Mouse (Mus musculus): Measurements from ENCODE around the gene Ano4. TPM values are rescaled to one million over a fixed set of nuclear protein-coding genes. Genes with fewer than 3 reads are reported as not detected.

Gene Ano4
- polyA plus RNA-seq, 1 experiment from 2014 or later, result 0.40 TPM

GRCm38 (mm10) chr10:89008303-89008702 is 336.3 kb downstream of the Ano4 start:
- H3K4me2 ChIP-seq (replicated peaks; ENCODE audit: low read depth), result no peak overlapping the region
- TF ChIP-seq CTCF (IDR thresholded peaks at IDR 0.05; ENCODE audit: low read depth) (no peak), EP300 (optimal IDR thresholded peaks at IDR 0.05) (no peak)
- H3K27ac ChIP-seq (replicated peaks), result no peak overlapping the region
- no peak overlapping the region for H3K9ac ChIP-seq (ENCODE audit: low read length)
- no peaks in the 10 kb centered on the region for H3K36me3 ChIP-seq (ENCODE audit: control insufficient read depth, insufficient read depth, low read length)
- no peak overlapping the region for H3K4me3 ChIP-seq (ENCODE audit: low read depth, low read length)
- no peaks in the 10 kb centered on the region for H3K4me1 ChIP-seq (replicated peaks; ENCODE audit: control insufficient read depth, insufficient read depth)
- DNase-seq (ENCODE audit: low spot score) (no peak), ATAC-seq (ENCODE audit: low FRiP score, low TSS enrichment) (no peak)
- 63% methylated on average over 1 of the region's 1 CpGs for WGBS
- H3K9me3 ChIP-seq (ENCODE audit: control insufficient read depth, low read length), result no peaks in the 10 kb centered on the region
- H3K27me3 ChIP-seq (ENCODE audit: control insufficient read depth, insufficient read depth, low read length), result no peaks in the 10 kb centered on the region

- Histone ChIP-seq H3K9ac (ENCODE audit: low read length) (no peak overlapping the region), H3K36me3 (ENCODE audit: control insufficient read depth, insufficient read depth, low read length) (no peaks in the 10 kb centered on the region), H3K4me3 (ENCODE audit: low read depth, low read length) (no peak overlapping the region), H3K27ac (replicated peaks) (no peak overlapping the region), H3K4me1 (replicated peaks; ENCODE audit: control insufficient read depth, insufficient read depth) (no peaks in the 10 kb centered on the region), H3K4me2 (replicated peaks; ENCODE audit: low read depth) (no peak overlapping the region), H3K9me3 (ENCODE audit: control insufficient read depth, low read length) (no peaks in the 10 kb centered on the region), H3K27me3 (ENCODE audit: control insufficient read depth, insufficient read depth, low read length) (no peaks in the 10 kb centered on the region)
- DNase-seq (ENCODE audit: low spot score), result no peak
- 90% methylated on average over 3 of the region's 3 CpGs for WGBS
- ATAC-seq (ENCODE audit: low FRiP score, low TSS enrichment), result no peak
- TF ChIP-seq CTCF (IDR thresholded peaks at IDR 0.05; ENCODE audit: low read depth) (no peak), EP300 (optimal IDR thresholded peaks at IDR 0.05) (no peak)
Observed at GRCm38 (mm10) chr10:89004518-89004917, 340.0 kb downstream of the Ano4 start.

- WGBS, result 40% methylated on average over 6 of the region's 6 CpGs
- no peaks in the 10 kb centered on the region for H3K9me3 ChIP-seq (ENCODE audit: control insufficient read depth, low read length)
- H3K4me2 ChIP-seq (replicated peaks; ENCODE audit: low read depth), result no peak overlapping the region
- H3K27me3 ChIP-seq (ENCODE audit: control insufficient read depth, insufficient read depth, low read length), result no peaks in the 10 kb centered on the region
- H3K4me1 ChIP-seq (replicated peaks; ENCODE audit: control insufficient read depth, insufficient read depth), result no peaks in the 10 kb centered on the region
- no peak overlapping the region for H3K9ac ChIP-seq (ENCODE audit: low read length)
- no peak for DNase-seq (ENCODE audit: low spot score)
- TF ChIP-seq CTCF (IDR thresholded peaks at IDR 0.05; ENCODE audit: low read depth) (no peak), EP300 (optimal IDR thresholded peaks at IDR 0.05) (no peak)
- no peak overlapping the region for H3K4me3 ChIP-seq (ENCODE audit: low read depth, low read length)
- no peak for ATAC-seq (ENCODE audit: low FRiP score, low TSS enrichment)
- H3K36me3 ChIP-seq (ENCODE audit: control insufficient read depth, insufficient read depth, low read length), result no peaks in the 10 kb centered on the region
- no peak overlapping the region for H3K27ac ChIP-seq (replicated peaks)
Observed at GRCm38 (mm10) chr10:88986925-88987324, 357.6 kb downstream of the Ano4 start.

GRCm38 (mm10) chr10:88983444-88983843 is 361.1 kb downstream of the Ano4 start:
- no peaks in the 10 kb centered on the region for H3K36me3 ChIP-seq (ENCODE audit: control insufficient read depth, insufficient read depth, low read length)
- H3K4me3 ChIP-seq (ENCODE audit: low read depth, low read length), result no peak overlapping the region
- no peaks in the 10 kb centered on the region for H3K4me1 ChIP-seq (replicated peaks; ENCODE audit: control insufficient read depth, insufficient read depth)
- no peaks in the 10 kb centered on the region for H3K27me3 ChIP-seq (ENCODE audit: control insufficient read depth, insufficient read depth, low read length)
- TF ChIP-seq EP300 (optimal IDR thresholded peaks at IDR 0.05), result no peak
- TF ChIP-seq CTCF (IDR thresholded peaks at IDR 0.05; ENCODE audit: low read depth), result peak; percentile 66
- DNase-seq (ENCODE audit: low spot score) (peak; percentile 20), ATAC-seq (ENCODE audit: low FRiP score, low TSS enrichment) (no peak)
- H3K9ac ChIP-seq (ENCODE audit: low read length), result no peak overlapping the region
- no peak overlapping the region for H3K27ac ChIP-seq (replicated peaks)
- H3K9me3 ChIP-seq (ENCODE audit: control insufficient read depth, low read length), result no peaks in the 10 kb centered on the region
- no peak overlapping the region for H3K4me2 ChIP-seq (replicated peaks; ENCODE audit: low read depth)
- 41% methylated on average over 8 of the region's 8 CpGs for WGBS

- H3K9me3 ChIP-seq (ENCODE audit: control insufficient read depth, low read length), result no peaks in the 10 kb centered on the region
- DNase-seq (ENCODE audit: low spot score) (no peak), ATAC-seq (ENCODE audit: low FRiP score, low TSS enrichment) (no peak)
- H3K4me3 ChIP-seq (ENCODE audit: low read depth, low read length), result no peak overlapping the region
- no peak overlapping the region for H3K27ac ChIP-seq (replicated peaks)
- no peak overlapping the region for H3K4me2 ChIP-seq (replicated peaks; ENCODE audit: low read depth)
- no peak for TF ChIP-seq CTCF (IDR thresholded peaks at IDR 0.05; ENCODE audit: low read depth)
- no peak for TF ChIP-seq EP300 (optimal IDR thresholded peaks at IDR 0.05)
- H3K27me3 ChIP-seq (ENCODE audit: control insufficient read depth, insufficient read depth, low read length), result no peaks in the 10 kb centered on the region
- H3K9ac ChIP-seq (ENCODE audit: low read length), result no peak overlapping the region
- H3K36me3 ChIP-seq (ENCODE audit: control insufficient read depth, insufficient read depth, low read length), result no peaks in the 10 kb centered on the region
- 70% methylated on average over 4 of the region's 4 CpGs for WGBS
- H3K4me1 ChIP-seq (replicated peaks; ENCODE audit: control insufficient read depth, insufficient read depth), result no peaks in the 10 kb centered on the region
Observed at GRCm38 (mm10) chr10:88979451-88979850, 365.1 kb downstream of the Ano4 start.

GRCm38 (mm10) chr10:88978932-88979331 is 365.6 kb downstream of the Ano4 start:
- TF ChIP-seq CTCF (IDR thresholded peaks at IDR 0.05; ENCODE audit: low read depth) (no peak), EP300 (optimal IDR thresholded peaks at IDR 0.05) (no peak)
- ATAC-seq (ENCODE audit: low FRiP score, low TSS enrichment), result no peak
- no peak for DNase-seq (ENCODE audit: low spot score)
- WGBS, result 77% methylated on average over 6 of the region's 6 CpGs
- Histone ChIP-seq H3K27me3 (ENCODE audit: control insufficient read depth, insufficient read depth, low read length) (no peaks in the 10 kb centered on the region), H3K9me3 (ENCODE audit: control insufficient read depth, low read length) (no peaks in the 10 kb centered on the region), H3K36me3 (ENCODE audit: control insufficient read depth, insufficient read depth, low read length) (no peaks in the 10 kb centered on the region), H3K4me3 (ENCODE audit: low read depth, low read length) (no peak overlapping the region), H3K4me1 (replicated peaks; ENCODE audit: control insufficient read depth, insufficient read depth) (no peaks in the 10 kb centered on the region), H3K27ac (replicated peaks) (no peak overlapping the region), H3K4me2 (replicated peaks; ENCODE audit: low read depth) (no peak overlapping the region), H3K9ac (ENCODE audit: low read length) (no peak overlapping the region)
